Mouse (Mus musculus): ENCODE results near the gene H2-K1. TPM values are rescaled to one million over a fixed set of nuclear protein-coding genes. Genes with fewer than 3 reads are reported as not detected.
"Not testable (repeated sequence)": the region's sequence is repeated elsewhere in the genome, so short reads cannot be mapped to it uniquely, and the experiment has no call there.

The H2-K1 gene
- total and polyA plus RNA-seq, 2 experiments = 2,348 to 5,575 TPM

DNA sequence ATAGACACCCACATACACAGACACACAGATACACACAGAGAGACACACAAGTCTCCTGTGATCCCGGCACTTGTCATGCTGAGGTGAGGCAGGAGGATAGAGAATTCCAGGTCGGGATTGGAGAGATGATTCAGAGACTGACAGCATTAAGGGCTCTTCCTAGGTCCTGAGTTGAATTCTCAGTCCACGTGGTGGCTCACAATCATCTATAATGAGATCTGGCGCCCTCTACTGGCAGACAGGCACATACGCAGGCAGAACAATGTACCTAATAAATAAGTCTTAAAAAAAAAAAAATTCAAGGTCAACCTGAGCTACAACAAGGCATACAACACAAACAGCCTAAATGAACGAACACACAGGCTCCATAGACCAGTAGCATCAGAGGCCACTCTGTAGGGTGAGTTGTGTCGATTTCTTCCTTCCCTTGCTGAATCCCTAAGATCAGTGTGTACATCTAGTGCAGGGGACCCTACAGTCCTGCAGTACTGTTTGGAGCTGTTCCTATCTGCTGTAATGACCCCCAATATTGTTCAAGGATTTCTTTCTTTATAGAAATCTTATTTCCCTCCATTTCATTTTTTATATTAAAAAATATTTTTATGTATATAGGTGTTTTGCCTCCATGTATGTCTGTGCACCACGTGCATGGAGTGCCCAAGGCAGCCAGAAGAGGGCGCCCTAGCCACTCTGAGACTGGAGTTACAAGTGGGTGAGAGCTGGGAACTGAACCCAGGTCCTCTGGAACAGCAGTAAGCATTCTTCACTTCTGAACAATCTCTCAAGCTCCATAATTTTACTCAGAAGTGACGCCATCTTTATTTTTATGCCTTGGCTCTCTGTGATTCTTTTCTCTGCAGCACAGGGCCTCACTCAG, 8.1 kb downstream of the H2-K1 start:
- TF ChIP-seq POLR2A (IDR thresholded peaks at IDR 0.05; ENCODE audit: extremely low read depth, insufficient read depth, low read length) (no peak), CTCF (IDR thresholded peaks at IDR 0.05; ENCODE audit: low read depth, low read length) (peak; percentile 70)
- no peaks in the 10 kb centered on the region for H3K27me3 ChIP-seq (ENCODE audit: control insufficient read depth, insufficient read depth, low read length)
- peaks cover 7% of the 10 kb centered on the region; the same call in 1 of the 2 replicates for H3K36me3 ChIP-seq (ENCODE audit: control insufficient read depth, insufficient read depth, low read length)
- H3K9ac ChIP-seq (ENCODE audit: low read depth, low read length) = no peak overlapping the region
- H3K79me2 ChIP-seq (ENCODE audit: control insufficient read depth, insufficient read depth, low read length) = no peaks in the 10 kb centered on the region
- 31% methylated on average over 10 of the region's 10 CpGs for WGBS
- no peaks in the 10 kb centered on the region for H3K4me1 ChIP-seq (ENCODE audit: control insufficient read depth, insufficient read depth, low read length)
- DNase-seq (ENCODE audit: extremely low read depth, low read depth, low spot score) = peak; percentile 67
- no peak overlapping the region for H3K27ac ChIP-seq (replicated peaks; ENCODE audit: insufficient read depth, low read depth, low read length)
- no peak overlapping the region for H3K4me3 ChIP-seq (ENCODE audit: insufficient read depth, low read depth, low read length)

DNA sequence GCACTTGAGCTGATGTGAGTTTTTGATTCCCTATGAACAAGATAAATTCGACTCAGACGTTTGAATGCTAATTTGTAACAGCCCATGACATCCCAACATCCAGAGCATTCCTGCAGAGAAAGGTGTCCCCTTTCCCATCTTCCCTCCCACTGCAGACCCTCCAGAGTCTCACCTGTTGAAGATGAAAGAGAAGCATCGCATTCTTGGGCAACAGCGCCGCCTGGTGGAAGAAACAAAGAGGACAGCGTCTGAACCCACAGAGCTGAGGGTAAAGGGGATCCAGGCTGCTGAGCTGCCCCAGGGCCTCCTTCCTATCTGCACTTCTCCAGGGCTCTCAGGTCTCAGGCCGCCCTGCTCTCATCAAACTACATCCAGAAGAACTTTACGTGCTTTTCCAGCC, 18.0 kb downstream of the H2-K1 start:
- TF ChIP-seq CTCF (IDR thresholded peaks at IDR 0.05; ENCODE audit: low read depth, low read length) = peak; percentile 73
- not testable (repeated sequence) for H3K79me2 ChIP-seq (ENCODE audit: control insufficient read depth, insufficient read depth, low read length); H3K27me3 ChIP-seq (ENCODE audit: control insufficient read depth, insufficient read depth, low read length); H3K9ac ChIP-seq (ENCODE audit: low read depth, low read length); DNase-seq (ENCODE audit: extremely low read depth, low read depth, low spot score); H3K36me3 ChIP-seq (ENCODE audit: control insufficient read depth, insufficient read depth, low read length); H3K27ac ChIP-seq (replicated peaks; ENCODE audit: insufficient read depth, low read depth, low read length); H3K4me3 ChIP-seq (ENCODE audit: insufficient read depth, low read depth, low read length)
- WGBS = 4% methylated on average over 8 of the region's 8 CpGs
- H3K4me1 ChIP-seq (ENCODE audit: control insufficient read depth, insufficient read depth, low read length) = peaks cover 17% of the 10 kb centered on the region

DNA sequence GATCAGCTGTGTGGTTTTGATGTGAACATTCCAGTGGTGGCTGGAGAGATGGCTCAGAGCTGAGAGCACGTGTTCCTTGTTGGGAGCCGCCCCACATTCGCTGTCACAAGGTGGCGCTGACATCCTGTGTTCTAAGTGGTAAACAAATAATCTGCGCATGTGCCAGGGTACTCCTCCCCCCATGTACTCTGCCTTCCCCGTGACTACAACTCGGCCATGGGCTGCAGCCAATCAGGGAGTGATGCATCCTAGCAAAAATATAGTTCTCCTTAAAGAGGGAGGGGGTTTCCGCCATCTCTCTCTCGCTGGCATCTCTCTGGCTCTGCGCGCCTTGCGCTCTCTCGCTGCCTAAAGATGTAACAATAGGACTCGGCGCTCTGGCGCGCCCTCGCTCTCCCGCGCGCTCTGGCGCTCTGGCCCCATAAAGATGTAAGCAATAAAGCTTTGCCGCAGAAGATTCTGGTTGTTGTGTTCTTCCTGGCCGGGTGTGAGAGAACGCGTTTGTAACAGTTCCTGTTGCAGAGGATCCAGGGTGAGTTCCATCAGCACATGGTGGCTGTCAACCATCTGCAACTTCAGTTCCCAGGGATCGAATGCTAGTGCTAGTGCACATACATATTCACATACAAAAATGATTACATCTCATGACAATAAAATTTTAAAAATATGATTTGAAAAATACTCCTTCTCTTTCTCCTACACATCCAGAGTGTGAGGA, 18.8 kb downstream of the H2-K1 start:
- H3K27me3 ChIP-seq (ENCODE audit: control insufficient read depth, insufficient read depth, low read length); H3K36me3 ChIP-seq (ENCODE audit: control insufficient read depth, insufficient read depth, low read length); H3K79me2 ChIP-seq (ENCODE audit: control insufficient read depth, insufficient read depth, low read length): not testable (repeated sequence)
- H3K27ac ChIP-seq (replicated peaks; ENCODE audit: insufficient read depth, low read depth, low read length) = peak overlapping the region; percentile 69
- peak; percentile 51 for TF ChIP-seq CTCF (IDR thresholded peaks at IDR 0.05; ENCODE audit: low read depth, low read length)
- 0 out of 2 replicates have a peak, but pooled peaks have one; percentile 14 for TF ChIP-seq POLR2A (IDR thresholded peaks at IDR 0.05; ENCODE audit: extremely low read depth, insufficient read depth, low read length)
- peak overlapping the region; percentile 52 for H3K4me3 ChIP-seq (ENCODE audit: insufficient read depth, low read depth, low read length)
- H3K4me1 ChIP-seq (ENCODE audit: control insufficient read depth, insufficient read depth, low read length) = peaks cover 17% of the 10 kb centered on the region
- peak; percentile 92 for DNase-seq (ENCODE audit: extremely low read depth, low read depth, low spot score)
- H3K9ac ChIP-seq (ENCODE audit: low read depth, low read length) = peak overlapping the region; percentile 31
- under 1% methylated on average over 27 of the region's 27 CpGs for WGBS

DNA sequence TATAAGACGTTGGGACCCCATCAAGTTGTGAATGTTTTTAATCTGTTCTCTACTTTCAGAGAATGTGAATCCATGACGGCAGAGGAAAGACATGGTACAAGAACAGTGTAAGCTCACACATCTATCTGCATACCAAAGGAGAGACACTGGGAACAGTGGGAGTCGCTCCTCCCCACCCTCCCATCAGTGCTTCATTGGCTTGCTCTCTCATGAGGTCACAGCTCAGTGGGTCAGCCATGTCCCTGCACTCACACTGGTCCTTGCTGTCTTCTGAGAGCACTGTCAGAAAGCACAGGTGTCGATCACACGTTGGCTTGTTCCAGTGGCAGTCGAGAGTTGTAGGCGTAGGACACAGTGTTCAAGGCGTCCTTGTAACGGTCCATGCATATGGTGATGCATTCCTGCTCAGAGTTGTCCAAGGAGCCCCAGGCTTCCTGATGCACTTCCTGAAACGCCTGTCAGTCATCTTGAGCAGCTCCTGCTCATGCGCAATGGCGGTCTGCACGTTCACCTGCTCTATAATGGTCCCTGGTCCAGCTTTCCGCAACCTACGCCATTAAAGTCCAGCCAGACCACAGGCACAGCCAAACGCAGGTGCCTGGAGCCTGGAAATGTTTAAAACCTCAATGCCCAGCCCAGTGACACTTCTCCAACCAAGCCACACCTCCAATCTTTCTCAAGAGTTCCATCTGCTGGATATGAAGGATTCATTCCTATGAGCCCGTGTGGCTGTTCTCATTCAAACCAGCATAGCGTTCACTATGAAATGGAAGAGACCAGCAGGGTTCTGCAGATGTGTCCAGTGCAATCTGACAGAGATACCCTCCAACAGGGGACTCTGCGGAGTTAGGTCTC, 19.7 kb downstream of the H2-K1 start:
- Histone ChIP-seq H3K27me3 (ENCODE audit: control insufficient read depth, insufficient read depth, low read length) (no peaks in the 10 kb centered on the region), H3K4me3 (ENCODE audit: insufficient read depth, low read depth, low read length) (no peak overlapping the region), H3K79me2 (ENCODE audit: control insufficient read depth, insufficient read depth, low read length) (peaks cover 3% of the 10 kb centered on the region; the same call in 1 of the 2 replicates), H3K27ac (replicated peaks; ENCODE audit: insufficient read depth, low read depth, low read length) (peak overlapping the region; percentile 69), H3K36me3 (ENCODE audit: control insufficient read depth, insufficient read depth, low read length) (no peaks in the 10 kb centered on the region), H3K9ac (ENCODE audit: low read depth, low read length) (no peak overlapping the region), H3K4me1 (ENCODE audit: control insufficient read depth, insufficient read depth, low read length) (peaks cover 17% of the 10 kb centered on the region)
- TF ChIP-seq POLR2A (IDR thresholded peaks at IDR 0.05; ENCODE audit: extremely low read depth, insufficient read depth, low read length) (no peak), CTCF (IDR thresholded peaks at IDR 0.05; ENCODE audit: low read depth, low read length) (no peak)
- 64% methylated on average over 19 of the region's 19 CpGs for WGBS
- peak; percentile 71 for DNase-seq (ENCODE audit: extremely low read depth, low read depth, low spot score)

DNA sequence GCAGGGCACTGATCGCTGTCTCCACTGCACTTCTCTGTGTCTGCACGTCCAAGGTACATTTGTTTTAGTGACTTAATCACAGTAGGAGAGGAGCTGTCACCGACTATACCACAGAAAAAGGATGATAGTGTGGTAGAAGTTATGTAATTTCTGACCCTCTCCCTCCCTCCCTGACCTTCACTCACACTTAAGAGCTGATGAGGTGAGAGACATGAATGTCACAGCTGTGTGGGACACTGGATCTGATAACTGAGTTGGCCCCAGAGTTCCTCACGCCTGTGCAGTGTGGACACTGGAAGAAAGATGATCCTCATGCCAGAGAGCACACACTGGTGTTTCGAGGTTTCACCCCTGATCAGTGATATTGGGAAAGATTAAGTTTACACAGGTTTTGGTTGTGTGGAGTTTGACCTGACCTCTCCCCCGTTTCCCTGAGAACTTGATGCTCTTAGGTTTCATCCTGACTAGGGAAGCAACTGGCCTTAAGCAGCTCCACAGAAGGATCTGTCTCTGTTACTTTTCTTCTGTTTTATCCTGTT, 20.6 kb downstream of the H2-K1 start:
- no peaks in the 10 kb centered on the region for H3K27me3 ChIP-seq (ENCODE audit: control insufficient read depth, insufficient read depth, low read length)
- H3K27ac ChIP-seq (replicated peaks; ENCODE audit: insufficient read depth, low read depth, low read length) = peak overlapping the region; percentile 84
- peaks cover 17% of the 10 kb centered on the region for H3K4me1 ChIP-seq (ENCODE audit: control insufficient read depth, insufficient read depth, low read length)
- peak; percentile 99 for DNase-seq (ENCODE audit: extremely low read depth, low read depth, low spot score)
- 27% methylated on average over 6 of the region's 6 CpGs for WGBS
- no peak for TF ChIP-seq POLR2A (IDR thresholded peaks at IDR 0.05; ENCODE audit: extremely low read depth, insufficient read depth, low read length)
- peak overlapping the region; percentile 27; the same call in 1 of the 2 replicates for H3K9ac ChIP-seq (ENCODE audit: low read depth, low read length)
- no peaks in the 10 kb centered on the region; the same call in 1 of the 2 replicates for H3K36me3 ChIP-seq (ENCODE audit: control insufficient read depth, insufficient read depth, low read length)
- H3K79me2 ChIP-seq (ENCODE audit: control insufficient read depth, insufficient read depth, low read length) = peaks cover 3% of the 10 kb centered on the region; the same call in 1 of the 2 replicates
- no peak overlapping the region for H3K4me3 ChIP-seq (ENCODE audit: insufficient read depth, low read depth, low read length)
